Mouse (Mus musculus): ENCODE measurements at regions not wholly inside any gene's neighbourhood (a gene's known extent, or its start where the extent isn't known, plus 50 kb on each side); places are given as distances from the start of the nearest gene placed in this dataset.

GRCm38 (mm10) chr16:5595359-5595758, 289.8 kb upstream of the Rbfox1 start:
- H3K36me3 ChIP-seq (ENCODE audit: control insufficient read depth, insufficient read depth, low read length): no peaks in the 10 kb centered on the region
- no peak overlapping the region for H3K27ac ChIP-seq (ENCODE audit: insufficient read depth, low read length)
- no peaks in the 10 kb centered on the region for H3K27me3 ChIP-seq (ENCODE audit: control insufficient read depth, insufficient read depth, low read length)
- no peak overlapping the region for H3K4me3 ChIP-seq (ENCODE audit: extremely low read depth, insufficient read depth, insufficient read length)
- WGBS: 71% methylated on average over 6 of the region's 6 CpGs
- no peak for TF ChIP-seq CTCF (IDR thresholded peaks at IDR 0.05; ENCODE audit: extremely low read depth, insufficient read depth, insufficient read length, insufficient replicate concordance)
- no peak for TF ChIP-seq POLR2A (IDR thresholded peaks at IDR 0.05; ENCODE audit: low read depth, low read length)
- no peak for DNase-seq (ENCODE audit: low read depth in 1 of 2, low spot score in 2 of 2)
- no peaks in the 10 kb centered on the region for H3K4me1 ChIP-seq (ENCODE audit: control insufficient read depth, insufficient read depth, insufficient read length)

GRCm38 (mm10) chr16:5578333-5578732, 306.8 kb upstream of the Rbfox1 start:
- H3K4me1 ChIP-seq (ENCODE audit: control insufficient read depth, insufficient read depth, insufficient read length): no peaks in the 10 kb centered on the region
- no peak overlapping the region for H3K4me3 ChIP-seq (ENCODE audit: extremely low read depth, insufficient read depth, insufficient read length)
- H3K27ac ChIP-seq (ENCODE audit: insufficient read depth, low read length): no peak overlapping the region
- H3K36me3 ChIP-seq (ENCODE audit: control insufficient read depth, insufficient read depth, low read length): no peaks in the 10 kb centered on the region
- 87% methylated on average over 3 of the region's 3 CpGs for WGBS
- DNase-seq (ENCODE audit: low read depth in 1 of 2, low spot score in 2 of 2): no peak
- TF ChIP-seq POLR2A (IDR thresholded peaks at IDR 0.05; ENCODE audit: low read depth, low read length) (no peak), CTCF (IDR thresholded peaks at IDR 0.05; ENCODE audit: extremely low read depth, insufficient read depth, insufficient read length, insufficient replicate concordance) (no peak)
- no peaks in the 10 kb centered on the region for H3K27me3 ChIP-seq (ENCODE audit: control insufficient read depth, insufficient read depth, low read length)

- H3K4me3 ChIP-seq (ENCODE audit: extremely low read depth, insufficient read depth, insufficient read length): no peak overlapping the region
- no peak for TF ChIP-seq POLR2A (IDR thresholded peaks at IDR 0.05; ENCODE audit: low read depth, low read length)
- TF ChIP-seq CTCF (IDR thresholded peaks at IDR 0.05; ENCODE audit: extremely low read depth, insufficient read depth, insufficient read length, insufficient replicate concordance): no peak
These were observed 312.4 kb upstream of the Rbfox1 start for GRCm38 (mm10) chr16:5572780-5573179.

GRCm38 (mm10) chr16:5570619-5571018, 314.5 kb upstream of the Rbfox1 start:
- H3K27me3 ChIP-seq (ENCODE audit: control insufficient read depth, insufficient read depth, low read length): no peaks in the 10 kb centered on the region

More at GRCm38 (mm10) chr16:5572780-5573179, 312.4 kb upstream of the Rbfox1 start:
- H3K27ac ChIP-seq (ENCODE audit: insufficient read depth, low read length): no peak overlapping the region
- no peak for DNase-seq (ENCODE audit: low read depth in 1 of 2, low spot score in 2 of 2)
- H3K27me3 ChIP-seq (ENCODE audit: control insufficient read depth, insufficient read depth, low read length): no peaks in the 10 kb centered on the region
- no peaks in the 10 kb centered on the region for H3K4me1 ChIP-seq (ENCODE audit: control insufficient read depth, insufficient read depth, insufficient read length)
- no peaks in the 10 kb centered on the region for H3K36me3 ChIP-seq (ENCODE audit: control insufficient read depth, insufficient read depth, low read length)

GRCm38 (mm10) chr16:5569101-5569500, 313.3 kb upstream of the Eef2kmt start:
- DNase-seq (ENCODE audit: low read depth in 1 of 2, low spot score in 2 of 2): no peak
- Histone ChIP-seq H3K27me3 (ENCODE audit: control insufficient read depth, insufficient read depth, low read length) (no peaks in the 10 kb centered on the region), H3K4me1 (ENCODE audit: control insufficient read depth, insufficient read depth, insufficient read length) (no peaks in the 10 kb centered on the region), H3K4me3 (ENCODE audit: extremely low read depth, insufficient read depth, insufficient read length) (no peak overlapping the region), H3K36me3 (ENCODE audit: control insufficient read depth, insufficient read depth, low read length) (no peaks in the 10 kb centered on the region), H3K27ac (ENCODE audit: insufficient read depth, low read length) (no peak overlapping the region)
- 86% methylated on average over 10 of the region's 10 CpGs for WGBS
- TF ChIP-seq CTCF (IDR thresholded peaks at IDR 0.05; ENCODE audit: extremely low read depth, insufficient read depth, insufficient read length, insufficient replicate concordance) (no peak), POLR2A (IDR thresholded peaks at IDR 0.05; ENCODE audit: low read depth, low read length) (no peak)

More at GRCm38 (mm10) chr16:5570619-5571018, 314.5 kb upstream of the Rbfox1 start:
- no peak overlapping the region for H3K27ac ChIP-seq (ENCODE audit: insufficient read depth, low read length)
- TF ChIP-seq CTCF (IDR thresholded peaks at IDR 0.05; ENCODE audit: extremely low read depth, insufficient read depth, insufficient read length, insufficient replicate concordance) (no peak), POLR2A (IDR thresholded peaks at IDR 0.05; ENCODE audit: low read depth, low read length) (no peak)
- no peaks in the 10 kb centered on the region for H3K4me1 ChIP-seq (ENCODE audit: control insufficient read depth, insufficient read depth, insufficient read length)
- no peak for DNase-seq (ENCODE audit: low read depth in 1 of 2, low spot score in 2 of 2)
- 84% methylated on average over 4 of the region's 4 CpGs for WGBS
- H3K36me3 ChIP-seq (ENCODE audit: control insufficient read depth, insufficient read depth, low read length): no peaks in the 10 kb centered on the region
- no peak overlapping the region for H3K4me3 ChIP-seq (ENCODE audit: extremely low read depth, insufficient read depth, insufficient read length)

GRCm38 (mm10) chr16:5549026-5549425, 293.2 kb upstream of the Eef2kmt start:
- H3K4me1 ChIP-seq (ENCODE audit: control insufficient read depth, insufficient read depth, insufficient read length): no peaks in the 10 kb centered on the region
- no peak overlapping the region for H3K27ac ChIP-seq (ENCODE audit: insufficient read depth, low read length)
- no peak overlapping the region for H3K4me3 ChIP-seq (ENCODE audit: extremely low read depth, insufficient read depth, insufficient read length)
- H3K36me3 ChIP-seq (ENCODE audit: control insufficient read depth, insufficient read depth, low read length): no peaks in the 10 kb centered on the region
- no peaks in the 10 kb centered on the region for H3K27me3 ChIP-seq (ENCODE audit: control insufficient read depth, insufficient read depth, low read length)
- no peak for DNase-seq (ENCODE audit: low read depth in 1 of 2, low spot score in 2 of 2)
- 66% methylated on average over 6 of the region's 6 CpGs for WGBS
- TF ChIP-seq POLR2A (IDR thresholded peaks at IDR 0.05; ENCODE audit: low read depth, low read length) (no peak), CTCF (IDR thresholded peaks at IDR 0.05; ENCODE audit: extremely low read depth, insufficient read depth, insufficient read length, insufficient replicate concordance) (no peak)

- no peaks in the 10 kb centered on the region for H3K36me3 ChIP-seq (ENCODE audit: control insufficient read depth, insufficient read depth, low read length)
- no peaks in the 10 kb centered on the region for H3K4me1 ChIP-seq (ENCODE audit: control insufficient read depth, insufficient read depth, insufficient read length)
- no peak overlapping the region for H3K4me3 ChIP-seq (ENCODE audit: extremely low read depth, insufficient read depth, insufficient read length)
- H3K27me3 ChIP-seq (ENCODE audit: control insufficient read depth, insufficient read depth, low read length): no peaks in the 10 kb centered on the region
- 67% methylated on average over 3 of the region's 3 CpGs for WGBS
- no peak for DNase-seq (ENCODE audit: low read depth in 1 of 2, low spot score in 2 of 2)
- no peak for TF ChIP-seq CTCF (IDR thresholded peaks at IDR 0.05; ENCODE audit: extremely low read depth, insufficient read depth, insufficient read length, insufficient replicate concordance)
- no peak for TF ChIP-seq POLR2A (IDR thresholded peaks at IDR 0.05; ENCODE audit: low read depth, low read length)
- no peak overlapping the region for H3K27ac ChIP-seq (ENCODE audit: insufficient read depth, low read length)
These were observed 292.8 kb upstream of the Eef2kmt start for GRCm38 (mm10) chr16:5548602-5549001.

Measured in spleen, adult 2 months (tissue).